Mouse (Mus musculus) CD4-positive, CD25-positive, alpha-beta regulatory T cell, adult 2 months (primary cell): Measurements from ENCODE around the gene Pxn.
A peak's percentile ranks its signal among the peaks of the same experiment; 100 is the strongest.
"Not testable (repeated sequence)": the region's sequence is repeated elsewhere in the genome, so short reads cannot be mapped to it uniquely, and the experiment has no call there.

ENCODE experiments used
- DNase-seq: peaks from one replicate; pipeline ENCODE4 v3.0.0-alpha.2; 2012; ENCODE audit warnings: low read depth, low spot score

The Pxn gene

GRCm38 (mm10) chr5:115486726-115487125 lies 19.8 kb upstream of the Pxn start:
- no peak for DNase-seq

GRCm38 (mm10) chr5:115487353-115487752 lies 19.1 kb upstream of the Pxn start:
- DNase-seq: no peak

- no peak for DNase-seq
These were observed 18.4 kb upstream of the Pxn start for GRCm38 (mm10) chr5:115487942-115488580.

- peak; percentile 89 for DNase-seq
These were observed 17.4 kb upstream of the Pxn start for GRCm38 (mm10) chr5:115488841-115489698.

- peak; percentile 94 for DNase-seq
These were observed 16.5 kb upstream of the Pxn start for GRCm38 (mm10) chr5:115489699-115490637.

- DNase-seq: no peak
These were observed 15.9 kb upstream of the Pxn start for GRCm38 (mm10) chr5:115490638-115491000.

GRCm38 (mm10) chr5:115491076-115491475 lies 15.4 kb upstream of the Pxn start:
- DNase-seq: no peak

- peak; percentile 60 for DNase-seq
These were observed 14.6 kb upstream of the Pxn start for GRCm38 (mm10) chr5:115491771-115492322.

GRCm38 (mm10) chr5:115492711-115493335 lies 13.7 kb upstream of the Pxn start:
- DNase-seq: no peak

- DNase-seq: no peak
These were observed 13.0 kb upstream of the Pxn start for GRCm38 (mm10) chr5:115493441-115493840.

GRCm38 (mm10) chr5:115495618-115496017 lies 10.9 kb upstream of the Pxn start:
- DNase-seq: not testable (repeated sequence)

- DNase-seq: no peak
These were observed 9.4 kb upstream of the Pxn start for GRCm38 (mm10) chr5:115497033-115497432.

- no peak for DNase-seq
These were observed 7.9 kb upstream of the Pxn start for GRCm38 (mm10) chr5:115498307-115499240.

GRCm38 (mm10) chr5:115500383-115500935 lies 6.0 kb upstream of the Pxn start:
- DNase-seq: no peak

- no peak for DNase-seq
These were observed 3.4 kb upstream of the Pxn start for GRCm38 (mm10) chr5:115503035-115503434.

- DNase-seq: not testable (repeated sequence)
These were observed 859 bp upstream of the Pxn start for GRCm38 (mm10) chr5:115505617-115506016.

- DNase-seq: peak; percentile 28
These were observed 948 bp downstream of the Pxn start for GRCm38 (mm10) chr5:115507267-115507980.

- no peak for DNase-seq
These were observed 1.7 kb downstream of the Pxn start for GRCm38 (mm10) chr5:115507981-115508858.
